Mouse (Mus musculus) brain, embryonic 14.5 days (tissue): ENCODE measurements around the gene Med19.

Experiments
- CTCF ChIP-seq: fragments of 200-500 bp; IDR thresholded peaks from 2 replicates; pipeline ENCODE4 v1.5.1; 2012; ENCODE audit warnings: inconsistent platforms, mild to moderate bottlenecking, moderate library complexity, borderline replicate concordance; ENCODE audit not compliant: insufficient read depth, insufficient read length; ENCODE audit errors: extremely low read depth
- POLR2A ChIP-seq: fragments of 200-500 bp; IDR thresholded peaks from 2 replicates; pipeline ENCODE4 v1.6.1; 2012; ENCODE audit warnings: mild to moderate bottlenecking, inconsistent platforms, borderline replicate concordance; ENCODE audit not compliant: poor library complexity, insufficient read depth, insufficient read length, severe bottlenecking; ENCODE audit errors: extremely low read depth

GRCm38 (mm10) chr2:84666081-84666480, 12.1 kb upstream of the Med19 start:
- TF ChIP-seq POLR2A (no peak), CTCF (no peak)
